Mouse (Mus musculus) heart, postnatal 36 days (tissue): Measurements from ENCODE around the gene Kiss1. TPM values are rescaled to one million over a fixed set of nuclear protein-coding genes. Genes with fewer than 3 reads are reported as not detected.

Source experiments
- DNase-seq, 2 experiments: peaks; one replicate each; pipeline ENCODE4 v3.0.0; 2021 to 2022
- intact Hi-C: fragments of 180-260 bp; cut with DNase I; formaldehyde crosslinking; loops from one replicate; pipeline ENCODE4 v1.15.1; 2025
- total RNA-seq, 2 experiments: library from RNA; stranded (reverse); gene quantifications; 2 replicates each; pipeline ENCODE4 v1.2.3; 2021

The Kiss1 gene
- total RNA-seq = not detected

DNA sequence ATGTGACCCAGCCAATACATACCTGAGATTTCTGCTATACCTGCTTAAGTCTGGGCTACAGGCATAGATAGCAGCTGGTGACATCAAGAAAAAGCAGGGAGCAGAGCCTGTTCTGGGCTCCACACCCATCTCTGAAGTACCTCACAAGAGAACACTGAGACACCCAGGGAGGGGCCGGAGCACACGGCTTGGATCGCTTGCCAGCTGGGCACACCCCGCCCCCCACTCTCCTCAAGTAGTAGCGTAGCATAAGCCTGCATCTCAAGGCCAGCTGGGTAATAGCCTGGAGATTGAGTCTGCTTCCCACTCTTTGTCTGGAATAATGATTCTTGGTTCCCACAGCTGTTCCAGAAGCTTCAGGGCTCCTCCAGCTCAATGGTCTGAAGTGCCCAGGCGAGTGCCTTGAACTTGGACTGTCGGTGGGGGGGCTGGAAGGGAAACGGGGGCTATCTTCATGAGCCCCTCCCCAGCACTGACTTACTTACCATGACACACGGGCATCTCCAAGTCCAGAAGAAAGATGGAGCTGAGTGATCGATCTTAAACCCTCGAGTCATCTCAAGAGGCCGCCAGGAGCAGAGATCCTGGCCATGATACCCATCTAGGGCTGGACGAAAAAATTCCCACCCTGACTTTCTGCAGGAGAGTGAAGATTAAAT lies at the start of gene Kiss1:
Gene Kiss1 (plus strand): TSS at position 609 of the 659 bp plus-strand sequence.
- no peak for DNase-seq
- intact Hi-C loops = no loop called here

DNA sequence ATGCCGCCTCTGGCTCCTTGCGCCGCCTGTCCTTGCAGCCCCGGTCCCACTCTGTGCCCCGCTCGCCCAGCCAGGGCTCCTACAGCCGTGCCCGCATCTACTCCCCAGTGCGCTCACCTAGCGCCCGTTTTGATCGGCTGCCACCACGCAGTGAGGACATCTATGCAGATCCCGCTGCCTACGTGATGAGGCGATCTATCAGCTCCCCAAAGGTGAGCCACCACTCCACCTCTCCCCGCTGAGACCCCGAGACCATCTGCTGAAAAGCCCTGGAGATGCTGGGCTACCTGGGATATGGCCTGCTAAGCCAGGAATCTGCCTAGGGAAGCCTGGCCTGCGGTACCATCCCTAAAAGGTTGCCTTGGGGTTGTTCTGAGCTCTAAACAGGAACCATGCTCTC lies 47.5 kb upstream of the Kiss1 start:
- intact Hi-C loops = no loop called here
- DNase-seq = no peak

DNA sequence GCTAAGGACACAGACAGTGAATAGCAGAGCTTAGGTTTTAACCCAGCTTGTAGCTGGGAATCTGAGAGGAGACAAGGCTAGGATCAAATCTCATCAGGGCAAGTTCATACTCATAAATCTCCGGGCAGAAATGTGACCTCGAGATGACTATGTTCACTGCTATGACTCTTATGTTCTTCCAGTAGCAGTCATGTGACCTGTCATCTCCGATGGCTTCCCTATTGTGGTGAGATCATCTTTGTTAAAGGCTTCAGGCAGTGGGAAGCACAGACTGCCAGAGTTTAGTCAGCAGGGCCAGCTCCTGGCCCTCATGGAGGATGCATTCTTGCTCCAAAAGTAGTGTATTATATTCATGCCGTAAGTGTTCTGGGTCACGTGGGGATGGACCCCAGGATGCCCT lies 44.7 kb upstream of the Kiss1 start:
- DNase-seq = no peak
- intact Hi-C loops = no loop called here

DNA sequence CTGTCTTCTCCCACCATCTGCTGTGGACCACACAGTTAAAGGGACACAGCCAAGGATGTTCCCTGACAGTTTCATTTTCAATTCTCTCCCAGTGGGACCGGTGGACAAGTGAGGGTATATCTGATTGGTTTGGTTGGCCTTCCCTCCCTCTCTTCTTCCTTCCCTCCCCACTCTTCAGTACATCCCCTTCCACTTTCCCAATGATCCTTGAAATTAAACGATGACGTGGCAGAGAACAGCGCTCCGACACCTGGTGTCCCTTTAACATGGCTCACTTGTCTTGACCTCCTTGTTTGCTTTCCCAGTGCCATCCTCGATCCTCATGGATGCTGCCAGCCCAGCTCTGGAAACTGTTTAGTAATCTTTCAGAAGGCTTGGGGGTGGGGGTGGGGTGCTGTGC lies 43.1 kb upstream of the Kiss1 start:
- intact Hi-C loops = no loop called here
- DNase-seq = no peak

DNA sequence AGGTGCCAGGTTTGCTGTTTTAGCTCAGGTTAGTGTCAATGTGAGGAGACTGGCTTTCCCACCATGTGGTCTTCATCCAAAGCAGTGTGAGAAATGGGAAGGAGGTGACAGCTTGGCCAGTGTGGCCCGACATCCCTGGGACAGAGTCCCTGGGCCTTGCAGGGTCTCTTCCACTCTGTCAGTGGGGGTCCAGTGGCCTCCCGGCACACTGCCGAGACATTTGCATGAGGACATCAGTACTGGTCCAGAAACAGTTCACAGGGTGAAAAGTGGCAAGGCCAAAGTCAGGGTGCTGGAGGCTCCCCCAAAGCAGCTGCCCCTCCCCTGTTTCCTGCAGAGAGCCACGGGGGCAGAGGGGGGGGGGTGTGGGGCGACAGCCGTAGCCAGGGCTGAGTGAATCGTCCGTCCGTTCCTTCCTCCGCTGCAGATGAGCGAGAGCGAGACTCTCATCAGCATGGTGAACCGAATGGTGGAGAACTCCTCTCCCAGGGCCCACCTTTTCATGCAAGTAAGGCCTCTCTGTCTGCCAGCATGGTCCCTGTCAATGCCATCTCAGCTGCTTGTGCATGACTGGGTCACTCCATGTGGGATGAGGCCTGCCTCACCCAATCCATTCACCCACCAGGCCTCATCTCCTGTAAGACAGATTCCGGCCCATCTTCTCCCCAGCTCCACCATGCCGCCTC lies 42.6 kb upstream of the Kiss1 start:
- no peak for DNase-seq
- intact Hi-C loops = no loop called here

DNA sequence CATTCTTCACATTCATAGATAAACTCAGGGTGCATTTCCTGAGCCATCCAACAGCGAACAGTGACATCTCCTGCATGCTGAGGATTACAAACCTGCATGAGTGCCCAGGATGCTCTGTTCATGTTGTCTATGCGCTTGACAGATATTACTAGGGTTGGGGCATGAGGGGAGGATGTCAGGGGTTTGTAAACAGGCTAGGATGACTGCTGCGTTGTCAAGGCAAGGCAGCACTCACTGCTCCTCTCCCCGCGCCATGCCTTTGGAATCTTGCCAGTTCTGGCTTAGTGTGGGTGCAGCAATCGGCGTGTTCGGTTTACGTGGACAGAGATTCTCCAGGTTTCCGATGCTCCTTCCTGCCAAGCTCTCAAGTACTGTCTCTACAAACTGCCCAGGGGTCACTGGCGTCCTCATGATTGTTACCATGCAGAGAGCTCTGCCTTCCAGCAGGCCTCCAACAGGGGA lies 42.0 kb upstream of the Kiss1 start:
- DNase-seq = no peak
- intact Hi-C loops = no loop called here

DNA sequence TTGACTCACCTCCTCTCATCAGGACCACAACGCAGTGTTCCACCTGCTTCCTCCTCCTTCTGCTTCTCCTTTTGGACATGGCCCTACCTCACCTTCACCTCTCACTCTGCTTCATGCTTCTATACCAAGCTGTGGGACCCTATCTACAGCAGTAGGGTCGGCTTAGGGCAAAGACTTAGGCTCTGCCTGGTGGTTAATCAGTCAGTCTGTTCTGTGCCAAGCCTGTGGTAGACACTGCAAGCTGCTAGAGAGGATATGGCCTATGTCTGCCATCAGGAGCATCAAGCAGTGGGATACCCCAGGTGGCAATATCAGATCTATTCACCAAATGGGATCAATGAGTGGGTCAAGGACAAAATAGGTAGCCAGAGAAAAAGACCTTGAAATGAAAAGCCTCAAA lies 41.1 kb upstream of the Kiss1 start:
- intact Hi-C loops = no loop called here
- DNase-seq = no peak

DNA sequence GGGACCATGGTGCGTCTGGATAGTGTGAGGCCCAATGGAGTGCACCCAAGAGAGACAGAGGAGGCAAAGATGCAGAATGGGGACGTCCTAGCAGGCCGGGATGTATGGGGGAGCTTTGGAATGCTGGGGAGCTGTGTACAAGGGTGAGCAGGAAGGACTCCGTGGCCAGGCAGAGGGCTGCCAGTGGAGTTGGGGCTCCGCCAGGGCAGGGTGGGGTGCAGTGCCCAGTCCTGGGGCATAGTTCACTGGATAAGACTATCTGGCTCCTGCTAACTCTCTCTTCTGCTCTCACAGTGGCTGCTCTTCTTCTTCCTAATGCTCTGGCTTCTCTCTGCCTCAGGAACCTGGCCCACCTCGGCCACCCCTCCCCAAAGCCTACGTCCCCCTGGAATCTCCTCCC lies 35.8 kb upstream of the Kiss1 start:
- intact Hi-C loops = no loop called here
- DNase-seq = no peak

DNA sequence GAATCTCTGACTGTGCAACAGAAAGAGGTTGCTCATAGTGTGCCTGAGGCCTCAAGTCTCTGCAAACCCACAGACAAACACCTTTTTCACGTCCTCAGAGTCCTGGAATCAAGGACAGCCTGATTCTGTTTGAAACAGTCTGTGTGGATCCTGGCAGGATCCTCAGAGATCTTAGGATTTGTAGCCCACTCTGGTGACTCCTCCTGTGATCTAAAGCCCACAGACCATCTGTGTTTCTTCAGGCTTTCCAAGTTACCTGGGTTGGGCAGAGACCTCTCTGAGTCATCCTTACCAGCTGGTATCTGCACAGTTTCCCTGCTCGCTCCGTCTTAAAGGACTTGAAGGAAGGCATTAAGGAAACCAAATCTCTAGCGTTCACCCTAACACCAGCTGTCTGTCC lies 34.6 kb upstream of the Kiss1 start:
- intact Hi-C loops = no loop called here

DNA sequence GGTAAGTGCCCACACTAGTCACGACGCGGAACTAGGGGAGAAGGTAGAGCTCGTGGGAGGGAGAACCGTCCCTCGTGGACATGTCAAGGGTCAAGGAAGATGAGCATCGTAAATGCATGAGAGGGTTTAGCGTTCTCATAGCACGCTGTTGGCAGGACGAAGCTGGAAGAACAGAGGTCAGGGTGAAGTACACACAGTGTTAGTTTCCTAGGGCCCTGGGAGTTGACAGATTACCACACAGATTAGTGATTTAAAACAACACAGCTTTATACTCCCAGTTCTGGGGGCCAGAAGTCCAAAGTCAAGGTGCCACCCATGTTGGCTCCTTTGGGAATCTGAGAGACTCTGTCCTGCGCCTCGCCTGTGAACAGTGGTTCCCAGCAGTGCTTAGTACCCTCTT lies 33.8 kb upstream of the Kiss1 start:
- no peak for DNase-seq
- intact Hi-C loops = no loop called here

More for the DNA sequence above, 34.6 kb upstream of the Kiss1 start:
- DNase-seq = no peak

DNA sequence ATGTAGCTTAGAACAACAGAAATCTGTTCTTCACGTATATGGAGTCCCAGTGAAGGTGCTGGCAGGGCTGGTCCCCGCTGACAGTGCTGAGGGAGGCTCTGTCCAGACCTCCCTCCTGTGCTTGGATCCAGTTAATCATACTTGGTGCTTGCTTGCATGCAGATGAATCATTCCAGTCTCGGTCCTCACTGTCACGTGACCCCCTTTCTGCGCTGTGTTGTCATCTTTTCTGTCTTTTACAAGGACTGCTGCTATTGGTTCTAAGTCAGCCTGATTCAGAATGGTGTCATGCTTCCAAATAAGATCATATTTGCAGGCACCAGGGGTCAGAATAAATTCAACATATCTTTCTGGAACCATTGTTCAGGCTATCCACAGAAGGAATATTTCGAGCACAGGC lies 29.8 kb upstream of the Kiss1 start:
- intact Hi-C loops = no loop called here

DNA sequence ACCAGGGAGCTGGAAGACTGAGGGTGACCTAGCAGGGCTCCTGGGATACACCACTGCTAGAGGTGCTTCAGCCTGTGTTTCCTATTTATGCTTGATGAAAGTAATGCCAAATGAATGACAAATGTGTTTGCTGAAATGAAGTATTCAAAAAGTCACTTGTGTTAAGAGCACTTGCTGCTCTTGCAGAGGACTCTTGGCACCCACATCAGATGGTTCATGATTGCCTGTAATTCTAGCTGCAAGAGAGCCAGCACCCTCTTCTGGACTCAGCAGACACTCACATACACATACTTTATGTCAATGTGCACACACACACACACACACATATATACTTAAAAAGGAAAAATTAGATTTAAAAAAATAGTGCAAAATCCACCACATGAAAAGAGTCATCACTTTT lies 29.1 kb upstream of the Kiss1 start:
- intact Hi-C loops = no loop called here

More for the DNA sequence above, 29.8 kb upstream of the Kiss1 start:
- DNase-seq = no peak

DNA sequence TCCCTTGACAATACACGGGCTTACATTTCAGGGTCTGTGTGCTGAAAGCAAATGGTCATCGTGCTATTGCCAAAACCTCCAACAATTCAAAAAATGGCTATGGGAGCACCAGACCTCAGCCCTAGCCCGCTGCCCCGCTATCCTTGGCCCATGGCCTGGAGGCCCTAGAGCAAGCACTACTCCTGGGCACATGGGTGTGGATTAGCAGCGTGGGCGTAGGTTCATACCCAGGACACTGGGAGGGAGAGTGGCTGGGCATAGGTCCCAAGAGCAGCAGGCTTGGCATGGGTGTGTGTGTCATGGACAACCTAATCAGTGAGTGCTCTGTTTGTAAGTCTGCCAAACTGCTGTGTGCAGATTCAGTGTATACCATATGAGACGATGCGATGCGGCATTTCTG lies 25.3 kb upstream of the Kiss1 start:
- intact Hi-C loops = loop anchor here (2.0 kb wide), 1 partner anchor 70 kb away; no protein-coding TSS in a partner anchor
- peak; percentile 54 to 66 for DNase-seq

More for the DNA sequence above, 29.1 kb upstream of the Kiss1 start:
- no peak for DNase-seq

DNA sequence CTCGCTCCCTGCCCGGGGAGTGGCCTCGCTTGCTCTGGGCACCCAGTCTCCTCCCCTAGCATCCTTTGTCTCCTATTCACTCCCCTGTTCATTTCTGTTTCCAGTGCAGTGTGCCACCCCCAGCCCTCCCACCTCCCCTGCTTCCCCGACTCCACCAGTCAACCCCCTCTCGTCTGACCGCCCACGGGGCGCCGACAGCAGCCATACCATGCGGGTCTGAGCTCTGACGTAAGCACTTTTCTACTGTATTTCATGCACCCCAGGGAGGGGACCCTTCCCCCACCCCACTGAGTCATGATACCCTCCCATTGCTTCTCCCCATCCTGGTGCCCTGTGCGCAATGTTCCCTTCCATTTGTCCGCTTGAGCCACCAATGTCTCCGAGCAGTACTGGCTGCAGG lies 22.9 kb upstream of the Kiss1 start:
- DNase-seq = no peak
- intact Hi-C loops = no loop called here

DNA sequence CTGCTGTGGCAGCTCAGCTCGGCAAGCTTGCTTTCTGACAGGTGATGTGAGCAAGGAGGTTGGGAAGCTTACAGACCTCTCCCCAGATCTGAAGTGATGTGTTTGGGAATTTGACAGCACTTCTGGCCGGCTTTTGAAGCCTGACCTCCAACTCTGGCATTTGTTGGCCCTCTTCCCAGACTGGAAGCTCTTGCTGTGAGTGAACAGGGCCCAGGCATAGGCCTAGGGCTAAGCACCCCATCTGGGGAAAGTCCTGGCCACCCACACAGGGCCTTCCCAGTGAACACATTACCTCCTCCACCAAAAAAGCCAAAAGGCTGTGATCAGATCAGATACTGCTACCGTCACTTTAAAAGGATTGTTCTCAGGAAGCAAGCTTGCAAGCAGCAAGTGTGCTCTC lies 19.1 kb upstream of the Kiss1 start:
- peak; percentile 40 to 56 for DNase-seq
- intact Hi-C loops = loop anchor here (5.0 kb wide), 1 partner anchor 45 kb away; no protein-coding TSS in a partner anchor

DNA sequence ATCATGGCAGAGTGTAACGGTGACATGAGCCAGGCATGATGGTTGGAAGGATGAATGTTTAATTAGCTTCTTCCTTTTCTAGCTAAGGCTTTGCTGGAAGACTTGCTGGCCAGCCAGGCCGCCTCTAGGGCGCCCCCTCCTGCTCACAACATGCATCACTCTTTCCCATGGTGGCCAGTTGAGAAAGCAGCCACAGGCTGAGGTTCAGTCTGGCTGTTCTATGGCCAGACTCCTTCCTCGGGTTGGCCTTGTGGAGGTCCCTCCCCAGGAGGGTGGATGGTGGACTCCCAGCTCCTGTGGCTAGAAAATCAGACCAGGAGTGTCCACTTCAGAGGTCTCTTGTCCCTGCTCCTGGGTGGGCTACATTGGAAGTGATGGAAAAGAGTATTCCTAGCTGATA lies 14.8 kb upstream of the Kiss1 start:
- DNase-seq = peak; percentile 84 to 85
- intact Hi-C loops = loop anchor here (1.0 to 5.0 kb wide), 5 partner anchors 81 to 270 kb away; no protein-coding TSS in a partner anchor

DNA sequence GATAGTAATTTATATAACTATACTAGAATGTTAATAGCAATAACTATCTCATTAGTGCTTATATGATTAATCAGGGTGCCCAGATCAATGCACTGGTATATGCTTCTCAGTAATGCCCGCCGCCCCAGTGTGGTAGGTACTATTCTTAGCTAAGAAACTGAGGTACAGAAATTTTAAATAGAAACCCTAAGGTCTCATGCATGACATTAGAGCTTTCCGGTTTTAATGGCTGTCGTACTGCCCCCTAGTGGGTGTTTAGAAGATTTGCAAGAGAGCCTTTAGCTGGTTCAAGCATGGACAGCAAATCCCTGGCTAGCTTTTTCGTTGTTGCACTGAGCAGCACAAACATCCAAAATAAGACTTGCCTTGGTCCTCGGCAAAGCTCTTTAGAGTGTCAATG lies 14.4 kb upstream of the Kiss1 start:
- DNase-seq = peak; percentile 28 to 53
- intact Hi-C loops = loop anchor here (1.0 to 5.0 kb wide), 4 partner anchors 126 to 270 kb away; no protein-coding TSS in a partner anchor

DNA sequence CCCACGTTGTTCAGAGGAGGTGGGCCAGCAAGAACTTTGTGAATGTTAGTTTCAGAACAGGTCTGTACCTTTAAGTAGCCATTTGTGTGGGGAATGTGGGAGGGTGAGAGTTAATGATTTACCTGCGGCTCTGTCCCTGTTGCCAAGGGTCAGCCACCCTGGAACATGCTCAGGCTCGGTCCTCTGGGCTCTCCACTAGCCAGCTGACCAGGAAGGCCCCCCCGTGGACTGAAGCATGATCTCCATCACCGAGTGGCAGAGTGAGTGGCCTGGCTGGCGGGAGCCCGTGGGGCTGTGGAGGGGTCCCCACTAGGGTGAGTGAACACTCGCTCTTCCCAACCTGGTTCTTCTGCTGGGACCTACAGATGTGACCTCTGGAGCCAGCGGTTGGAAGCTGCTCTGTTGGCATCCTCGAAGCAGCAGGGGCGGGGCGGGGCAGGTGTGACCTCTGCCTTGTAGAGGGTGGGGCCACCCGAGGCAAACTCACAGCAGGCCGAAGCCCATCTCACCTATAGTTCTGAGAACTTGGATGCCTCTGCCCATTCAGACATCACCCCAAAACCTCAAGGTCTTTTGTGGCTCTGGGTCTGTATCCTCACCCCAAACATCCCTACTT lies 11.9 kb upstream of the Kiss1 start, which contains the start of gene Golt1a:
Gene Golt1a (plus strand): TSS at position 149 of the 616 bp plus-strand sequence.
- no peak for DNase-seq
- intact Hi-C loops = loop anchor here (5.0 kb wide), 1 partner anchor 272 kb away; no protein-coding TSS in a partner anchor

DNA sequence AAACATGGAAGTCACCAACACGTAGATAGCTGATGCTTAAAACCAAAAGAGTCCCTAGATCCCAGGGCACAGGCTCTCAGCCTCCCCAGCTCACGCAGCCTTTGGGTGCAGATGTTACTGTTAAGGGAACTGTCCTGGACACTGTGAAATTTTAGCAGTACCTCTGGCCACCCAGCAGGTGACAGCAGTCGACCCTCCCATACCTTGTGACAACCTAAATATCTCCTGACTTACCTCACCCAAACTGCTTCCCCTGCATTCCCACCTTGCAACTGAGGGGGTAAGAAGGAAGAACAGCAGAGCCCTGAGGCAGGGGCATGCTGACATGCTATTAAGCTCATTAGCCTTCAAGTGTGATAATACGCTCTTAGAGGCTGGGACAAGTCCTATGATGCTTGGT lies 10.4 kb upstream of the Kiss1 start:
- intact Hi-C loops = no loop called here
- no peak for DNase-seq

DNA sequence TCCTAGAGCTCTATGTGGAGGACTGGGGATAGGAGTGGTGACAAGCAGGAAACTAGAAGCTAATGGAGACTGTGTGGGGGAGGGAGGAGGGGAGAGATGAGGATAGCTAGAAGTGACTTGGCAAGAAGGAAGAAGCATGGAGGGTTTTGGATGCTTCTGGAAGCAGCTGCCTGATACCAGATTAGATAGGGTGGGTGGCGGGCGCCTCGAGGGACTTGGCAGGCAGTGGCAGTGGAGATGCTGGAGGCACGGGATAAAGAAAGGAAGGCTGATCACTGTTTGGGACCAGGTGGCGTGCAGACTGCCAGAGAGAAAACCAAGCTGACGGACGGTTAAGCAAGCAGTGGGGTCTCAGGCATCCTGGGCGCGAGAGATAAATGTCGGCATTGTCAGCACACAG lies 9.7 kb upstream of the Kiss1 start:
- DNase-seq = no peak
- intact Hi-C loops = no loop called here

DNA sequence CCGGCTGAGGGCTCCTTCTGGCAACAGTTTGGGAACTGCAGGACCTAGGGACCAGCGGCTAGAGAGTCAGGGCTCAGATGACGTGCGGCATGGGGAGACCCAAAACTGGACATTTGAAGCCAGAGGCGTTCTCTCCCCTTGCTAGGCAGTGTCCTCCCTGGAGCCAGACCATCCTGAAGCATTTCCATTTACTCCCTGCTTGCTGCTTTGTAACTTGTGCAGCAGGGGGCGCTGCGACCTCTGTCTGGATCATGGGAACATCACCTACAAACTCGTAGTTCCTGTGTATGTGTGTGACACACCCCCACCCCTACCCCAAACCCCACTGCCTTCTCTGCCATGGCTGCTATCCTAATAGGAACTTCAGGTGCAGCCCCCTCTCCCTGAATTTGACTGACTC lies 7.3 kb upstream of the Kiss1 start:
- intact Hi-C loops = loop anchor here (1.0 to 2.0 kb wide), 2 partner anchors 38 to 296 kb away; partner anchors contain the start of gene Snrpe
- DNase-seq = peak; percentile 55 to 73
